Mouse (Mus musculus): Measurements from ENCODE around the gene Col18a1.

- TF ChIP-seq CTCF (conservative IDR thresholded peaks at IDR 0.05; ENCODE audit: low read length), result no peak
- no peak for TF ChIP-seq NANOG (IDR thresholded peaks at IDR 0.05; ENCODE audit: borderline replicate concordance, low read length)
- no peak for TF ChIP-seq POU5F1 (IDR thresholded peaks at IDR 0.05; ENCODE audit: borderline replicate concordance, low read length)
Observed at GRCm38 (mm10) chr10:77090063-77090462, 76.3 kb downstream of the Col18a1 start.

Data from E14TG2a.4 (cell line).